Mouse (Mus musculus) stomach, embryonic 14.5 days (tissue): ENCODE measurements at regions not wholly inside any gene's neighbourhood (a gene's known extent, or its start where the extent isn't known, plus 50 kb on each side); places are given as distances from the start of the nearest gene placed in this dataset.
"Not testable (repeated sequence)": the region's sequence is repeated elsewhere in the genome, so short reads cannot be mapped to it uniquely, and the experiment has no call there.

ENCODE experiments used
- ATAC-seq: fragments of 200-750 bp; cut with Nextera tagmentation; 2 replicates; pipeline ENCODE4 v1.8.0; 2017; ENCODE audit warnings: low read depth, moderate TSS enrichment; ENCODE audit not compliant: insufficient number of reproducible peaks, insufficient read depth, low FRiP score
- H3K27ac ChIP-seq: fragments of 300-500 bp; sonication (generic); 2 replicates; pipeline ENCODE4 v1.5.1; 2014; ENCODE audit warnings: mild to moderate bottlenecking, low read length, moderate library complexity, mixed read lengths
- H3K27me3 ChIP-seq: fragments of 300-500 bp; sonication (generic); 2 replicates; pipeline ENCODE4 v1.6.1; 2014; ENCODE audit warnings: low read length, control low read depth, mixed read lengths; ENCODE audit not compliant: control insufficient read depth, insufficient read depth
- H3K36me3 ChIP-seq: fragments of 300-500 bp; sonication (generic); 2 replicates; pipeline ENCODE4 v1.6.1; 2014; ENCODE audit warnings: mild to moderate bottlenecking, control low read depth, low read length, moderate library complexity, mixed read lengths; ENCODE audit not compliant: control insufficient read depth, insufficient read depth
- H3K4me1 ChIP-seq: fragments of 300-500 bp; sonication (generic); 2 replicates; pipeline ENCODE4 v1.6.1; 2014; ENCODE audit warnings: low read length, control low read depth, mixed read lengths; ENCODE audit not compliant: control insufficient read depth, insufficient read depth
- H3K4me2 ChIP-seq: fragments of 300-500 bp; sonication (generic); replicated peaks from 2 replicates; pipeline ENCODE4 v1.6.1; 2014; ENCODE audit warnings: low read depth, low read length, control low read depth
- H3K4me3 ChIP-seq: fragments of 300-500 bp; sonication (generic); 2 replicates; pipeline ENCODE4 v1.5.1; 2014; ENCODE audit warnings: low read depth, low read length, control low read depth
- H3K9ac ChIP-seq: fragments of 300-500 bp; sonication (generic); replicated peaks from 2 replicates; pipeline ENCODE4 v1.6.1; 2014; ENCODE audit warnings: low read depth, mild to moderate bottlenecking, control low read depth, low read length, moderate library complexity, mixed read lengths
- H3K9me3 ChIP-seq: fragments of 300-500 bp; sonication (generic); 2 replicates; pipeline ENCODE4 v1.6.1; 2016; ENCODE audit warnings: low read depth, low read length, control low read depth; ENCODE audit not compliant: control insufficient read depth
- WGBS: fragments of 180-500 bp; shearing (Covaris S2); extraction: QIAGEN DNeasy Blood & Tissue Kit; methylation state at CpG from one replicate; pipeline ENCODE4 v1.1.7; 2014; 5-methylcytosine and 5-hydroxymethylcytosine counted together

GRCm38 (mm10) chr6:31821621-31822020, 228.4 kb upstream of the 1700012A03Rik start:
- ATAC-seq, result no peak
- Histone ChIP-seq H3K4me3 (no peak overlapping the region), H3K9ac (no peak overlapping the region), H3K9me3 (no peaks in the 10 kb centered on the region), H3K4me1 (no peaks in the 10 kb centered on the region), H3K27me3 (no peaks in the 10 kb centered on the region), H3K36me3 (no peaks in the 10 kb centered on the region), H3K4me2 (no peak overlapping the region), H3K27ac (no peak overlapping the region)
- 54% methylated on average over 7 of the region's 7 CpGs for WGBS

- Histone ChIP-seq H3K36me3 (no peaks in the 10 kb centered on the region), H3K9ac (no peak overlapping the region), H3K27ac (no peak overlapping the region), H3K4me1 (no peaks in the 10 kb centered on the region), H3K9me3 (no peaks in the 10 kb centered on the region), H3K27me3 (no peaks in the 10 kb centered on the region), H3K4me3 (no peak overlapping the region), H3K4me2 (no peak overlapping the region)
- ATAC-seq, result no peak
- 95% methylated on average over 1 of the region's 1 CpGs for WGBS
Measured at GRCm38 (mm10) chr6:31817640-31818039, 232.4 kb upstream of the 1700012A03Rik start.

DNA sequence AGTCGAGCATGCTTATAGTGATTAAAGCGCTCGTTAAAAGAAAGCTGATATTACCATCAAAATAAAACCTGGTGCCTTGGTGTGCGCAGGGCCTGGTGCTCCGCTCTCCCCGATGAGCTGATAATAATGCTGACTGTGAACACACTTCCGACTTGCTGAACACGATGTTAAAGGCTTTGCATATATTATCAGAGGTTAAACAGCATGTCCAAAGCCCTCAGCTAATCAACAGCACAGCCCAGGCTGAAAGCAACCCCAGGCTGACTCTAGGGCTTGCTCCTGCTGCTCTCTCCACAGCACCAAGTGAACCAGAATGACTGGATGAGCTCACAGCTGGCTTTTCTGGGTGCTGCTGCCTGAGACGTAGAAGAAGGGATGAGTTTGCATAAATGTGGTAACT, 238.2 kb upstream of the 1700012A03Rik start:
- H3K27ac ChIP-seq, result no peak overlapping the region
- no peaks in the 10 kb centered on the region for H3K27me3 ChIP-seq
- no peaks in the 10 kb centered on the region for H3K36me3 ChIP-seq
- H3K9me3 ChIP-seq, result no peaks in the 10 kb centered on the region
- H3K4me3 ChIP-seq, result no peak overlapping the region
- H3K4me2 ChIP-seq, result no peak overlapping the region
- 74% methylated on average over 9 of the region's 9 CpGs for WGBS
- no peaks in the 10 kb centered on the region for H3K4me1 ChIP-seq
- ATAC-seq, result no peak
- H3K9ac ChIP-seq, result no peak overlapping the region

DNA sequence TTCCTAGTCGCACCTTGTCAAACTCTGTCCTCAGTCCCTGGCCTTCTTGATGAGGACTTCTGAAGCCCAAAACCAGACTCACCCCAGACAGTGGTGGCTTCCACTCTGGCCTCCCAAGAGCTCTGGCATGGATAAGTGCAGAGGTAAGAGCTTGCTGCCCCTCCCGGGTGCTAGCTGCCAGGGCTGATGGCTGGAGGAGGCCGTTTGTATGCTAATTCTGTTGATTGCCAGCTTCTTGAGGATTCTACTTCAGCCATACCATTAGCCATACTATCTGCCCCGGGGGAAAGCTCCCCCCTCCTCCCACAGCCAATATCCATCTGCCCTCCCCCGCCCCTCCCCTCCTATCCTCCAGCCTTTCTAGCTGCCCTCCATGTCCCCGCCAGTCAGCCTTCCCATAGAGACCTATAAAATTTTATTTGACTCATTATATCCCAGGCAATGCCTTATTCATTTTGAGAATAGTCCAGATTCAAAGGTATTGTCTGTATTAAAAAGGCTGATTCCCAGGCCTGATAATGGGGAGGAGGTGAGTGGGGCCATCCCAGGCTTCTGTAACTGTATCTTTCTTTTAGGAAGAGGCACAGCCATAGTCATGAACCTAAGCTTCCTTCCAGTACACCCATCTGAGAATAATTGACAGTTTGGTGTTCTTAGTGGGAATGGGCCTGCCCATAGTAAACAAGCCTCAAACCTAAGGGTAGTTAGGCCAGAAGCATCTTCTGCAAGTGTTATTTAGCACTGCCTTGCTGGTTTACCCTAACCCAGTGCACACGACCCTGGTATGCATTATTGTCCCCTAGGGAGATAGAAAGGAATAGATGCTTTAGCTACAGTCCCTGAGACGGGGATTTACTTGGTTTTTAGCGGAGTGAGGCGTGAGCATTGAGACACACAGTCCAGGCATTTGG, 239.2 kb upstream of the 1700012A03Rik start:
- Histone ChIP-seq H3K27ac (no peak overlapping the region), H3K27me3 (no peaks in the 10 kb centered on the region), H3K4me1 (no peaks in the 10 kb centered on the region), H3K9me3 (no peaks in the 10 kb centered on the region), H3K36me3 (no peaks in the 10 kb centered on the region), H3K4me2 (no peak overlapping the region), H3K9ac (no peak overlapping the region), H3K4me3 (no peak overlapping the region)
- no peak for ATAC-seq
- WGBS, result 65% methylated on average over 10 of the region's 10 CpGs

GRCm38 (mm10) chr6:31804468-31804867, 240.7 kb upstream of the Podxl start:
- not testable (repeated sequence) for H3K36me3 ChIP-seq, H3K9me3 ChIP-seq, H3K27me3 ChIP-seq, H3K4me3 ChIP-seq, H3K4me1 ChIP-seq, ATAC-seq, H3K4me2 ChIP-seq, H3K27ac ChIP-seq, H3K9ac ChIP-seq
- WGBS, result 79% methylated on average over 5 of the region's 10 CpGs

DNA sequence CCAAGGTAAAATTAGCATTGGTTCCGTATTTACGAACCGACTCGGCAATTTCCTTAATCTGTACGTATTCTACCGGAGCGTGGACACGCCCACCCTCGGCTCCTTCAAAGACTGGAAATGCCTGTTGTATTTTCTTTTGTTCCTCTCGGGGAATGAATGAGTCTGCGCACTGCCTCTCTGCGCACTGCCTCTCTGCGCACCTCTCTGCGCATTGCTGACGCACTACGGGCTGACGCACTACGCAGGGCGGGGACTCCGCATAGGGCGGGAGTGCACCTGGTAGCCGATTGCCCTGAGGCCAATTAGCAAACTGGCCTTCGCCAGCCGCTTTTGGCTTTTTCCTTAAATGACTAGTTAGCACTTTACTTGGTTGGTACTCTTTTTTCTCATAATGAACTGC, 239.4 kb upstream of the Podxl start:
- not testable (repeated sequence) for H3K27me3 ChIP-seq
- 70% methylated on average over 10 of the region's 24 CpGs for WGBS

DNA sequence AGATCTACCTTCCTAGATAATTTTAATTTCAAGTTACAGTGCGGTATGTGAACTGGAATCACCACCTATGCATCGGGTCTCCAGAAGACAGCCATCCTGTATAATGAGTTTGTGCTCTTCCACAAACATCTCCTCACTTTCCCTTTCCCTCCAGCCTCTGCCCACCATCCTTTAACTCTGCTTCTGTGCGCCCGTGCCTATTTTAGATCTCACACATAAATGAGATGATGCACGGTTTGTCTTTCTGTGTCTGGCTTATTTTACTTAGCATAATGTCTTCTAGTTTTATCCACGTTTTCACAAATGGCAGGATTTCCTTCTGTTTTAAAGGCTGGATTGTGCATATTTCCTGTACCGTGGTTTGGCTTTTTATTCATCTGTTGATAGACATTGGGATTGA, 227.8 kb upstream of the Podxl start:
- H3K27ac ChIP-seq, result no peak overlapping the region
- no peak overlapping the region for H3K4me3 ChIP-seq
- no peak for ATAC-seq
- H3K27me3 ChIP-seq, result no peaks in the 10 kb centered on the region
- no peaks in the 10 kb centered on the region for H3K36me3 ChIP-seq
- 83% methylated on average over 7 of the region's 7 CpGs for WGBS
- no peak overlapping the region for H3K4me2 ChIP-seq
- no peaks in the 10 kb centered on the region for H3K9me3 ChIP-seq
- no peak overlapping the region for H3K9ac ChIP-seq
- no peaks in the 10 kb centered on the region for H3K4me1 ChIP-seq

More for the DNA sequence above, 239.4 kb upstream of the Podxl start:
- H3K27ac ChIP-seq, H3K36me3 ChIP-seq, H3K9ac ChIP-seq, H3K9me3 ChIP-seq, ATAC-seq, H3K4me1 ChIP-seq, H3K4me3 ChIP-seq, H3K4me2 ChIP-seq: not testable (repeated sequence)

- Histone ChIP-seq H3K4me2 (no peak overlapping the region), H3K4me3 (no peak overlapping the region), H3K9me3 (no peaks in the 10 kb centered on the region), H3K9ac (no peak overlapping the region), H3K27ac (no peak overlapping the region), H3K27me3 (no peaks in the 10 kb centered on the region), H3K4me1 (no peaks in the 10 kb centered on the region), H3K36me3 (no peaks in the 10 kb centered on the region)
- ATAC-seq, result no peak
- WGBS, result 54% methylated on average over 2 of the region's 2 CpGs
Measured at GRCm38 (mm10) chr6:31790906-31791305, 227.1 kb upstream of the Podxl start.

DNA sequence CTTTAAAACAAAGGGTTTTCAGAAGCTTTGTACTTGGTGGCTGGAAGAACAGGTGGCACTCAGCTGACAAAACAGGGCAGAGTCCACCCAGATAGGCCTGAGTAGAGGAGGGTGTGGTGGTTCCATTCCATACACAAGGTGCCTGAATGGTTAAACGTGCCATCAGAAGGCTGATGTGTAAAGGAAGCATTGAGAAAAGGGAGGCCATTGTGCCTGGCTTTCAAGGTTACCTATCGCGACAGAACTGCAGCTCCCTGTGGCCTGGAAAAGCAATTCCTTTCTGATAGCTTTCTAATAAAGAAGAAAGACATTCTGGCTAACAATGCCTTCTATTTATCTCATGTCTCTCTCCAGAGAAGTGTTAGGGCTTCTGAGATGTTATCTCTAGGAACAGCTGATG, 213.1 kb upstream of the Podxl start:
- no peak overlapping the region for H3K4me2 ChIP-seq
- H3K4me1 ChIP-seq, result no peaks in the 10 kb centered on the region
- no peak overlapping the region for H3K4me3 ChIP-seq
- ATAC-seq, result no peak
- no peaks in the 10 kb centered on the region for H3K27me3 ChIP-seq
- no peaks in the 10 kb centered on the region for H3K36me3 ChIP-seq
- H3K9ac ChIP-seq, result no peak overlapping the region
- 49% methylated on average over 3 of the region's 3 CpGs for WGBS
- H3K27ac ChIP-seq, result no peak overlapping the region
- H3K9me3 ChIP-seq, result no peaks in the 10 kb centered on the region
